Mouse (Mus musculus): ENCODE results near the gene Ccl11. TPM values are rescaled to one million over a fixed set of nuclear protein-coding genes. Genes with fewer than 3 reads are reported as not detected.

Gene Ccl11
- polyA plus RNA-seq, 1 experiment from 2014 or later, result 87.0 TPM

DNA sequence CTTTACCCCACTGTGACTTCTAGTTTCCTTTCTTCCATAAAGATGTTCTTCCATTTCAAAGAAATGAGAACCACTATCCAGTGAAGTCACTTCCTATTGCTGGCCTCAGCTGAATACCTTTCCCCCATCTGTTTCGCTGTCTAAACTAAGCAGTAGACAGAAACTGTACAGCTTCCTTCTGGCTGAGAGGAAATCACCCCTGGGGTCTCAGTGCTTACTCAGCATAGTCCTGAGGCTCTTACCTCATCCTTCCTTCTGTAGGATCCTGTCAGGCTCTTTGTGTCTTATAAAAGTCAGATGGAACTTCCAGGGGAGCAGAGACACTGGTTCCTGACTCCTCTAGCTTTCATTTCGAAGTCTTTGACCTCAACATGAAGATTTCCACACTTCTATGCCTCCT, 43.9 kb downstream of the Ccl11 start, which contains the start of gene Ccl12:
Gene Ccl12, plus strand, starts transcription at position 317 of the 400 bp plus-strand sequence.
- Histone ChIP-seq H3K27ac (ENCODE audit: low read length) (no peak within 1 kb of the TSS), H3K4me3 (replicated peaks; ENCODE audit: low read length) (no peak within 1 kb of the TSS), H3K4me2 (ENCODE audit: low read depth, low read length) (no peak within 1 kb of the TSS), H3K9ac (ENCODE audit: low read length) (no peak within 1 kb of the TSS), H3K9me3 (replicated peaks; ENCODE audit: control insufficient read depth, low read length) (no peaks in the 10 kb centered on the region), H3K36me3 (ENCODE audit: control insufficient read depth, insufficient read depth, low read length) (no peaks in the 10 kb centered on the region), H3K27me3 (ENCODE audit: control insufficient read depth, insufficient read depth, low read length) (no peaks in the 10 kb centered on the region), H3K4me1 (ENCODE audit: control insufficient read depth, insufficient read depth, low read length) (no peaks in the 10 kb centered on the region)
- 62% methylated on average over 2 of the region's 2 CpGs for WGBS
- ATAC-seq (ENCODE audit: insufficient read depth, low FRiP score), result no peak

- Histone ChIP-seq H3K4me2 (ENCODE audit: low read depth, low read length) (no peak overlapping the region), H3K4me1 (ENCODE audit: control insufficient read depth, insufficient read depth, low read length) (no peaks in the 10 kb centered on the region)
- ATAC-seq (ENCODE audit: insufficient read depth, low FRiP score), result no peak
Observed at GRCm38 (mm10) chr11:82109611-82110010, 52.0 kb downstream of the Ccl11 start.

GRCm38 (mm10) chr11:82110372-82111248, 53.0 kb downstream of the Ccl11 start:
- H3K4me3 ChIP-seq (replicated peaks; ENCODE audit: low read length), result no peak overlapping the region
- no peaks in the 10 kb centered on the region for H3K36me3 ChIP-seq (ENCODE audit: control insufficient read depth, insufficient read depth, low read length)
- H3K9me3 ChIP-seq (replicated peaks; ENCODE audit: control insufficient read depth, low read length), result no peaks in the 10 kb centered on the region
- 66% methylated on average over 6 of the region's 6 CpGs for WGBS
- H3K4me1 ChIP-seq (ENCODE audit: control insufficient read depth, insufficient read depth, low read length), result no peaks in the 10 kb centered on the region
- ATAC-seq (ENCODE audit: insufficient read depth, low FRiP score), result no peak
- no peak overlapping the region for H3K9ac ChIP-seq (ENCODE audit: low read length)
- H3K4me2 ChIP-seq (ENCODE audit: low read depth, low read length), result no peak overlapping the region
- H3K27me3 ChIP-seq (ENCODE audit: control insufficient read depth, insufficient read depth, low read length), result no peaks in the 10 kb centered on the region
- H3K27ac ChIP-seq (ENCODE audit: low read length), result no peak overlapping the region

More at GRCm38 (mm10) chr11:82109611-82110010, 52.0 kb downstream of the Ccl11 start:
- Histone ChIP-seq H3K4me3 (replicated peaks; ENCODE audit: low read length) (no peak overlapping the region), H3K27me3 (ENCODE audit: control insufficient read depth, insufficient read depth, low read length) (no peaks in the 10 kb centered on the region), H3K27ac (ENCODE audit: low read length) (no peak overlapping the region), H3K36me3 (ENCODE audit: control insufficient read depth, insufficient read depth, low read length) (no peaks in the 10 kb centered on the region), H3K9ac (ENCODE audit: low read length) (no peak overlapping the region), H3K9me3 (replicated peaks; ENCODE audit: control insufficient read depth, low read length) (no peaks in the 10 kb centered on the region)

Other genes with a start within 250 kb of the Ccl11 start
- gene 5530401A14Rik, start 197.2 kb upstream of the Ccl11 start, polyA plus RNA-seq (2015; fragmentation: Nextera tagmentation; extraction: Ambion mirVana), result 0.11 TPM in 1 of 2 replicates, not detected in the other
- 0.22 and 0.27 TPM in 2 replicates for gene Asic2, start 89.4 kb upstream of the Ccl11 start, polyA plus RNA-seq (2015; fragmentation: Nextera tagmentation; extraction: Ambion mirVana)
- 4.5 and 4.8 TPM in 2 replicates for gene Ccl2, start 22.3 kb upstream of the Ccl11 start, polyA plus RNA-seq (2015; fragmentation: Nextera tagmentation; extraction: Ambion mirVana)
- not detected in 2 replicates for gene Gm17268, start 19.3 kb upstream of the Ccl11 start, polyA plus RNA-seq (2015; fragmentation: Nextera tagmentation; extraction: Ambion mirVana)
- gene Ccl7, start 12.1 kb upstream of the Ccl11 start, polyA plus RNA-seq (2015; fragmentation: Nextera tagmentation; extraction: Ambion mirVana), result 1.7 and 1.8 TPM in 2 replicates
- 1.7 and 3.3 TPM in 2 replicates for gene Ccl12, start 44.0 kb downstream of the Ccl11 start, polyA plus RNA-seq (2015; fragmentation: Nextera tagmentation; extraction: Ambion mirVana)
- gene Ccl8, start 57.4 kb downstream of the Ccl11 start, polyA plus RNA-seq (2015; fragmentation: Nextera tagmentation; extraction: Ambion mirVana), result not detected in 2 replicates
- gene Ccl1, start 247.9 kb downstream of the Ccl11 start, polyA plus RNA-seq (2015; fragmentation: Nextera tagmentation; extraction: Ambion mirVana), result not detected in 2 replicates

Data from stomach, embryonic 16.5 days (tissue).